Mouse (Mus musculus): ENCODE data around the gene Aldh16a1. TPM values are rescaled to one million over a fixed set of nuclear protein-coding genes. Genes with fewer than 3 reads are reported as not detected.
A peak's percentile ranks its signal among the peaks of the same experiment; 100 is the strongest.

Aldh16a1 gene
- 33.3 and 38.5 TPM in 2 replicates for polyA plus RNA-seq (2012; rRNA removed)

DNA sequence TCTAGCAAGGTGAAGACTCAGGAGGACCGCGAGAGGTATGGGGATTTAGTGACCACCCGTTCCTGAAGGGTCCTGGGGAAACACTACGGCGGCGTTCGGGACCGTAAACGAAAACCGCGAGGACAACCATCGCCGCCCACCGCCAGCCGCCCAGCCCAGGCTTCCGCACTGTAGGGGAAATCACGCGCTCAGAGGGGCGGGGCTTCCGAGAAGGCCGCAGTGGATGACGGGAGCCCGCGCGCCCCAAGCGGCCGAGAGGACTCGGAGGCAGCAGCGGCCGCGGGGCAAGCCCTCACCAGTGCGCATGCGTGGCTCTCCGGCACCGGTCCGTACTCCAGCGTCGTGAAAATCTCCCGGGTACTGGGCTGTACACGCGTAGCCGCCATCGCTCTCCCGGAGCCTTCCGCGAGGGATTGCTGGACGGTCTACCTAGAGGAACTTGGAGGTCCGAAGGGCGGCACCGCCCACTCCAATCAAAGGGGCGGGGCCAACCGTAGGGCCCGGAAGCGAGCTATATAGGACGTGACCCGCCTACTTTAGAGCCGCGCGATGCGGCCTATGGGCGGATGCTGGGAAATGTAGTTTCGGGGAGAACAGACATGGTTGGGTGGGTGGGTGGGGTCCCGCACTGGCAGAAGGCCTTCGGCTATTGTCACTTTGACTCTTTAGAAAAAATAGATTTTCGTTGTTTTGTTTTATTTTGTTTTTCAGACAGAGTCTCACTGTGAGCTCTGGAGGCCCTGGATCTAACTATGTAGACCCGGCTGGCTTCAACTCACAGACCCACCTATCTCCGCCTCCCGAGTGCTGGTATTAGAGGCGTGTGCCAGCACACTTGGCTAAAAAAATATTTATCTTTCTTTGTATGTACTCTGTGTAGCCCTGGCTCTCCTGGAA is at the start of gene Aldh16a1, which contains the start of gene Pih1d1:
TSS of gene Aldh16a1 (minus strand) at position 489 of the 897 bp plus-strand sequence.
TSS of gene Pih1d1 (plus strand) at position 208 of the 897 bp plus-strand sequence.
- no peak for DNase-seq (ENCODE audit: low read depth)

DNA sequence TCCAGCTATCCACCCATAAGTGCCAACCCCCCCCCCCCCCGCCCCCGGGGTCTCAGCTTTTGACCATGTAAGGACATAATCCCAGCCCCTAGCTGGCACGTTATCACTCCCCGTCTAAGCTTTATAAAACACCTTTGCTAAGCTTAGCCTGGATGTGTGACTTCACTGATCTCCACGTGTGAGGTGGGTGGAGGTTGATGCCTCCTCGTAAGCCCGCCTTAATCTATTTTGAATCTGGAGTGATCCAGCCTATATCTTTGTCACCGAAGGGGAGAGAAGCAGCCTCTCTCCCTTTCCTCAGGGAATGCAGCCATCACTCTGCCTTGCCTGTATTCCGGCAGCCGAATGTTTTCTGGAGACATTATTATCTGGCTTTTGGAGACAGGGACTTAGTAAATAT is 48.3 kb upstream of the Aldh16a1 start:
- DNase-seq (ENCODE audit: low read depth): no peak

DNA sequence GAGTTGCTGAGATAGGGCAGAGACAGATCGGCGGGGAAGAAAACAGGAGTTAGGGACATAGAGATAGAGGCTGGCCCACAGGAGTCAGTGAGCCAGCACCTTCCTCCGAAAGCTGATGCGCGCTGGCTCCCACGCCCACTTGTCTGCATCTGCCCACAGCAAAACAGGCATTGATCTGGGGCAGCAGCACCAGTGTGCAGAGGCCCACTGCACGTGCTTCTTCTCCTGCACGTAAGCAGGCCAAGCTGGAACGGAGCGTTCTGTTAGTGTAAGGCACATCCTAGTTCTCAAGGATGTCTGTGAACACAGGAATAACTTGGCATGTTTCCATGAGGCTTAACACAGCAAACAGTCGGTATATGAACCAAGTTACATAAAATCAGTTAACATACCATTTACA is 44.6 kb upstream of the Aldh16a1 start:
- DNase-seq (ENCODE audit: low read depth): no peak

DNA sequence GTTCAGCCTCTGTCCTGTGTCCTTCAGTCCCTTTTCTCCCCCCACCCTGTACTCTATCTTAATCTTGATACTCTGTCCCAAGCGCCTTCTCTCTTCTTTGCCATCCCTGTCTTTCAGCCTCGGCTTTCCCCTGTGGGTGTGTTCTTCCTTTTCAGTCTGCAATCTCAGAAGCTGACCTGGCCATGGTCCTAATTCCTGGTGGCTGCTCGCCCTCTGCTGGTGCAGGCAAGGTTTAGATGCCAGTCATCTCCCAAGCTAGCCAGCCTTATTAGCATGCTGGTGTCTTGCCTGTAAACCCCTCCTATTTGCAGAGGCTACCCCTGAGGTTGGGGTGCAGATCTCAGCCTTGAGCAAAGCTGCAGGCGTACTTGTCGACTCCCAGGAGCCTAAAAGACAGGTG is 44.1 kb upstream of the Aldh16a1 start:
- no peak for DNase-seq (ENCODE audit: low read depth)

DNA sequence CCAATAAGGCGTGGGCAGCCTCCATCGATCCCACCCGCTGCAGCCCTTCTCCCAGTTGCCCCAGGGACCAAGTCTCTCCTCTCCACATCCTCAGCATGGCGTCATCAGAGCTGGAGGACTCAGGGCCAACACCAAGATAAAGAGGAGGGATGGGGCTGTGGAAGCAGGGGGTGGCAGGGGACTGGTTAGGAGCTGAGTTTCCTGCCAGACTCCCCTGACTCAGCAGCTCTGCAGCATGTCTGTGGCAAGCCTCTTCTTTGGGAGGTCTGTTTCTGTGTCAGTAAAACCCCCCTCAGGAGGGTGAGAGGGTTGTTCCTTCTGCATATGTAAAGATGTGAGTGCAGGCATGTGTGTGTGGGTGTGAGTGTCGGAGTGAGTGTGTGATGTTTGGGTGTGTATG is 42.6 kb upstream of the Aldh16a1 start:
- DNase-seq (ENCODE audit: low read depth): no peak

DNA sequence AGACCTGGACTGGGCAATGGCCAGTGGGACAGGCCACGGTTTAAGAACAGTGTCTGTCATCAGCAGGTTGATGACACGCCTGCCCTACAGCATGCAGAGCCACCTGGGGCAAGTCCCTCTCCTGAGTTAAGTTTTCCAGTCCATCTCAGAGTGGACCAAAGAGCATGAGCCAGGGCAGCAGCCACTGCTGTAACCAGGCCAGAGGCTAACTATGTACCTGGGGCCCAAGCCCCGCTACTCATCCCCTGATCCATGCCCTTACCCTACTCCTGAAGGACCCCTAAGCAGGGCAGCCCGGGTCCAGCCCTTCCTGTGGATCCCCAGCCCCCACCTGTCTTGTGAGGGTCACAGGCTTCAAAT is 41.8 kb upstream of the Aldh16a1 start:
- no peak for DNase-seq (ENCODE audit: low read depth)

DNA sequence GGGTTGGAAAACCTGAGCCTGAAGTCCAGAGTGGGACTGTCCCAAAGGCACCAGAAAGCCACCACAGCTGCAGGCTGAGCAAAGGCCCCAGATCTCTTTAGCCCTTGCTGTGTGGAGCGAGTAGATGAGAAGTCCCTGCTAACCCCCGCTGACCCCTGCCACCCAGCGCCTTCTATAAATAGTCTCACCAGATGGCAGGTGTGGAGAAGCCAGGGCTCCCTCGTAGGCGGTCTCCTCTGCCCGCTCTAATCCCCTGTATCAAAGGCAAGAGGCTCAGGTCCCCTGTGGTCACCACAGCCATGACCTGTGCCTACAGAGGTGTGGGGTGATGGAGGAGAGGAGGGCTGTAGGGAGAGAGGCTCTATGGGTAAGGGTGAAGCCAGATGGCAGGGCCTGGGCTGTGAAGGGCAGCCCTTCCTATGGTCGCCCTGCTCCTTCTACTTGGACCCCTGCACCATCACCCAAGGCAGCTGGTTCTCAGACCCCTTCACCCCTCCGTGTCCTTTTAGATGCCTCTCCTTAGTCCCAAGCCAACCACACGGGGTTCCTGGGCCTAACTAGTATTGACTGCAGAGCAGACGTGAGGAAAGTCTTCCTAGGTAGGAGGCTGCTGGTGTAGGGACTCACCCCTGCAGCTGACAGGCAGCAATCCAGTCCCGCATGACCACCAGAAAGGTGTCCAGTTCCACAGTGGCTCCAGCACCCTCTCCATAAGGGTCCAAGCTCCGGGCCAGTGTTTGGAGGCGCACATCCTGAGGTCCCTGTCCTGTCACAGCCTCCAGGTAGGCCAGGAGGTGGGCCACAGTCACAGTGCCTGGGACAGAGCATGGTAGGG is 41.2 kb upstream of the Aldh16a1 start:
- no peak for DNase-seq (ENCODE audit: low read depth)

DNA sequence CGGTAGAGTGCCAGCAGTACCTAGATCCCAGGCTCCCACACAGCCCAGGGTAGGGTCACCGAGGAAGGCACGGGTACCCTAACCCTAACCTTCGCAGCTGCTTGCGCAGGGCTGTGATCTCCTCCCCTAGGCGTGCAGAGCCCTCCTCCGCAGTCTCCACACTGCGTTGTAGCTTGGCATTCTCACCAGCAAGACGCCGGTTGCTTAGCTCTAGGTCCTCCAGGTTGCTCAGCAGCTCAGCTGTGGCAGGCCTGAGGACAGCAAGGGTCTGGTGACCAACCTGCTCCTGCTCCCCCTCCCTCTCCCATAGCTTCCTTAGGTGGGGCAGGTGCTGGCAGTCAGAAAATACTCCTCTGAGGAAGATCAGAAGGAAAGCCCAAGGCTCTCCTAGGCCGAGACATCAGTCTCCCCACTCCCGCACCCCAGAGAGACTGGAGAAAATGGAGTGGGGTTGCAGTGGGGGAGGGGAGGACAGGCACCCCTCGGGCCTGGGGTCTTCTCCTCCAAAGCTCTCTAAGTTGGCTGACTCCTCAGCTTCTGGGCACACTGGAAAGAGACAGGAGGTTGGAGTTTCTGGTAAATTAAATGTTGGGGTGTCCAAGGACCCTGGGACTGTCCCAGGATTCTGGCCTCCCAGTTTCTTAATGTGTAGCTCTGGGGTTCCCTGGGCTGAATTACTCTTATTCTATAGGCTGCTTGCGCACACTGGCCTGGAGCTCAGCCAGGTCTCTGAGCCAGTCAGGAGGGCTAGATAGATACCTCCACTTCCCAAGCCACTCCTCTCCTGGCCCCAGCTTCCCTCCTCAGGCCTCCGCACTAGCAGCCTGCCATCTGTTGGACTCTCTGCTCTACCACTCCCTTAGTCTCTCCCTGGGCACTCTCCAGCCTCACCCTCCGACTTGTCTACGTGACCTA is 39.7 kb upstream of the Aldh16a1 start:
- DNase-seq (ENCODE audit: low read depth): no peak

DNA sequence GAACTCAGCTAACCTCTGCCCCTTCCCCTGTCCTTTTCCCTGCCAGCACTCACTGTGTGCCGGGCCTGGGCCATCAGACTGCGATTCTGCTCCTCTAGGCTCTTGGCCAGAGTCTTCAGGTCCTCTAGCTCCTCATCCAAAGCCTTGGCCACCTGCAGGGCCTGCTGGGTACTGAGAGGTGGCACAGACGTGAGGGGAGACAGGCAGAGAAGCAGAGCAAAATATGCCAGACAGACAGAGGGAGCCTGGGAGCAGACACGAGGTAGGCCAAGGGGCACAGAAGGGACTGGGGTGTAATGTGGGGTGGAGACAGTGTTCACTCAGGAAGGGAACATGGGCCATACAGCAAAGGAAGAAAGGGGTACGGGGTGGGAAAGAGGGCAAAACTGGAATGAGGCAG is 39.0 kb upstream of the Aldh16a1 start:
- no peak for DNase-seq (ENCODE audit: low read depth)

DNA sequence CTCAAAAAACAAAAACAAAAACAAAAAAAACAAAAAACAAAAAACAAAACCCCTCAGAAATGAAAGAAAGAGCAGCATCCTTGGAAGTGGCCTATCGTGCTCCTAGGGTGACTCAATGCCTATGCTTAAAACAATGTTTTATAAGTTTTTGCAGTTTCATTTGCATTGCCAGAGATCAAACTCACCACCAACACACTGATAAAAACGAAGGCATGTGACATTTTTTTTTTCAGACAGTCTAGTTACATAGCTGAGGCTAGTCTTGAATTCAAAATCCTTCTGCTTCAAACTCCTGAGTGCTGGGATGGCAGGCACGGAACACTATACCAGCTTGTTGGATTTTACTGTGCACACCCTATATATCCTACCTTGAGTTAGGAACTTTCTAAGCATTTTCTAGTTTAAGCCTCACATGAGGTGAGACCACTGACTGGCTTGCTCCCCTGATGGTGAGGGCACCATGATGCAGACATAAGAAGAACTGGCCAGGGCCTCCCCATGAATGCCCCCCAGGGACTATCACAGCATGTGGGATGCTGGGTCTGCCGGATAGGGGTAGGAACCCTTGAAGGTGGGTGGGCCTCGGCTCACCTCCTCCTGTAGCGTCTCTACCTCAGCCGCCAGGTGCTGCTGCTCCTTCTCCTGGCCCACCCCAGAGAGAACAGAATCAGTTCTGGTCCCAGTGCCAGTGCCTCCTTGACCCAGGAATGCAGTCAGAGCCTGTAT is 38.4 kb upstream of the Aldh16a1 start:
- DNase-seq (ENCODE audit: low read depth): no peak

DNA sequence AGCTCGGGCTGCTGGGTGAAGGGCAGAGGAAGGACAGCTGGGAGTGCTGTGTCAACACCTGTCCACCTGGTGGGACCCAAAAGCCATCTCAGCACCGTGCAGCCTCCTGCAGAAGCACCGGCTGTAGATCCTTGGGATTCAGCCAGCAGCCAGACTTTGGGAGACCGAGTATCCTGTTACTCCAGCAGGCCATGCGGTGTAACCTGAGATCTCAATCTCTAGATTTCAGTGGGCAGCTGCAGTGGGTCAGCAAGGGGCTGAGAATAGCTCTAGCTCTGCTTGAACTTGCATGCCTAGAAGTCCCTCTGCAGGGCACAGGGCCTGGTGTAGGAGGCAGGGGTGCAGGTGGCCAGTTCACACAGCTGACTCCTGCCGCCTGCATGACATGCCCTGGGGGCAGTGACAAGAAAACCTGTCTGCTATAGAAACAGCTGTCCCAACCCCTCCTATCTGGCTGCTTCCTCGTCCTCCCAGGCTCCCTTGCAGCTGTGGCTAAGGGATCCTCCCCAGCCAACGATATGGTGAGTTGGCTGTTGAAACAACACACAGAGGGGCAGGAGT is 37.5 kb upstream of the Aldh16a1 start:
- no peak for DNase-seq (ENCODE audit: low read depth)

DNA sequence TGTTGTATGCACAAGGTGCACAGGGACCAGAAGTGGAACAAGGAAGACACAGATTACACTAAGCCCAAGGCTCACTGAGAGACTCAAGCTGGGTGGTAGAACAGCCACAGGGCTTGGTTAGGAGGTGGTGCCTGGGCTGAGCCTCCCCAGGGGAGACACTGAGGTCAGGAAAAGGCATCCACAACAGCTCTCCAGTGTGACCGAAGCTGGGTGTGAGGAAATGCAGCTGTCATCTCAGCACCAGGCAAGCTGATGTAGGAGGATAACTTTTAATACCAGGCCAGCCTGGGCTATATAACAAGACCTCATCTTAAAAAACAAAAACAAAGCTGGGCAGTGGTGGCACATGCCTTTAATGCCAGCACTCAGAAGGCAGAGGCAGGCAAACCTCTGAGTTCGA is 36.8 kb upstream of the Aldh16a1 start:
- no peak for DNase-seq (ENCODE audit: low read depth)

DNA sequence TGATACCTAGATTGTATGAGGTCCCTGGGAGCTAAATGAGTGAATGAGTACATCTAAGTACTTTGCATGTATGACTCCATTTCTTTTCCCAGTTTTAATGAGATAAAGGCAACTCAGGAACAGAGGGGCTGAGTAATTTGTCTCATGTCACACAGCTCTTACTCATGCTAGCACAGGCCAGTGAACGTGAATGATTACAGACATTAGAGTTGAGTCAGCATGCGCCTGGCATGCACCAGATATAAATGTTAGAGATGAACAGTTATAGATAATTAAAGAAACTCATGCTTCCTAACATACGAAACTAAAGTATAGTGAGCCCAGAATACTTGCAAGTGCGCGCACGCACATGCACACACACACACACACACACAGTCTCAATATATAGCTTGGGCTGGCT is 35.8 kb upstream of the Aldh16a1 start:
- no peak for DNase-seq (ENCODE audit: low read depth)

DNA sequence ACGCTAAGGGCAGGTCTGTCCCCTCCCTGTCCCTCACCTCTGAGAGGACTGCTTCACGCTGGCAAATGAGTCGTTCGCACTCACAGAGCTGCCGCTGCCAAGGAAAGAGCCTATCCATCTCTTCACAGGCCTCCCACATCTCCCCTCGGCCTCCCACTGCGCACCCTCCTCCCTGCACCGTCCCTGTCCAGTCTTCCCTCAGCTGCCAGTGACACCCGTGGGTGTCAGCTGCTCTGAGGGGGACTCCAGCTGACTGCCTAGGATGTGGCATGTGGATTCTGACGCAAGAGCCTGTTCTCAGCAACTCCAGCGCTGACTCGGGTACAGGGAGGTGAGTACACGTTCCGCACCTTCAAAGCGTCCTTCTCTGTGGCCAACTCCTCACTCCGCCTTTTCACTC is 35.2 kb upstream of the Aldh16a1 start:
- no peak for DNase-seq (ENCODE audit: low read depth)

DNA sequence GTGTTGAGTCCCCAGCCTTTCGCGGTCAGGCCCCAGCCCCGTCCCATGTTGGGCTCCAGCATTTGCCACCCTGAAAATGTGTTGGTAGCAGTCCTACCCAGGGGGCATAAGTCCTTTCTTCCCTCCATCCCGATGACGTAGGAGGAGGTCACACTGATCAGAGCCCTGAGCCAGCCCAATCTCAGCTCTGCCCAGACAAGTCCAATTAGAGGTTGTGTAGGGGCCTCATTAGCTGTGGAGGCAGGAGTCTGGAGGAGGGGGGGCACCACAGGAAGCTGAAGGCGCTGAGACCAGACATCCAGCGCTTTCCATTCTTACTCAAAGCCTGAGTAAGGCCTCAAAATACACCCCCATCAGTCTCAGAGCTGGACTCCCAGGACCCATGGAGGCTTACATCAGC is 31.5 kb upstream of the Aldh16a1 start:
- DNase-seq (ENCODE audit: low read depth): no peak

DNA sequence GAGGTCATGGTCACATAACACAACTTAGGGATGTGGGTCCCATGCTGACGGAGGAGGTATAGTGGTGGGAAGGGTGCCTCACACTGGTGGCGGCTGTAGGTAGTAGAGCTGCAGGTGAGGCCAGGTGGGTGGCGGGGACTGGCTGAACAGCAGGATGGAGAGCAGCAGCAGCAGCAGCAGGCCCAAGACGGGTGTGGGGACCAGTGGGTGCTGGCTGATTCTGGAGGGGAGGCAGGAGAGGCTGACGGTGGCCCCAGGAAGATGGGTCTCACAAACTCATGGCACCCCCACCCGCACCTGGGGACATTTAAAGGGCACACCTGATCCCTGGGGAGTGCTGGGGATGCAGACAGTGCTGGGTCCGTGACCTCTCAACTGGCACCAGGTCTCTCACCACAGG is 29.3 kb upstream of the Aldh16a1 start:
- no peak for DNase-seq (ENCODE audit: low read depth)

DNA sequence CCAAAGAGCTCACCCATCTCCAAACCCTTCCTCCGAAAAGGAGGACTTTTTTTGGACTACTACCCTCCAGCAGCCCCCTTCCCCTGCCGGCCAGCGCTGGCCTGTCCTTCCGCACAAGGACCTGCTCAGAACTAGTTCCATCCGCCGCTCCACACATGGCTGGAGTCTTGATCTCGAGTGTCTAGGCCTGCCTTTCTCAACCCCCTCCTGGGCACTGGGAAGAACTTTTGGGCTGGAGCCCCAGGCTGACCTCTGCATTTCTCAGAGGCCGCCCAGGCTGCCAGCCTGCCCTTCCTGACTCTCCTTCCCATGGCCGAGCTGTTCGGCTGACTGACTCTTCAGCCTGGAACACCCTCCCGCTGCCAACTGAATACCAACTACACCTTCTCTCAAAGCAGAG is 28.2 kb upstream of the Aldh16a1 start:
- DNase-seq (ENCODE audit: low read depth): no peak

DNA sequence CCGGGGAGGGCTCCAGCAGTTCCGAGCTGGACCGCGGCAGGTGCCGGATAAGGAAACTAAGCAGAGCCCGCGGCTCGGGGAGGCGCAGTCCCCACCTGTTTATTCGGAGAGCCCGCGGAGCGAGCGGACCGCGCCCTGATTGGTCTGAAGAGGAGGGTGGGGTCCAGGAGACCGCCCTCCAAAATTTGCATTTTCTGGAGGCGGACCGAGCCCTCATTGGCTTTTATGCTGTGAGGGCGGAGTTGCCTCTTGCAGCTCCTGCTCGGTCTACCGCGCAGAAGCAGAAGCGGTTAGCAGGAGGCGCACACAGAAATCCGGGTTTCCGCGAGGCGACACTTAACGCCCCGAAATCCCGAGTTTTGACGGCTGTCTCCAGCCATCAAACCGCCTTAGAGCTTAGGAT is 27.8 kb upstream of the Aldh16a1 start:
- peak; percentile 45 for DNase-seq (ENCODE audit: low read depth)

DNA sequence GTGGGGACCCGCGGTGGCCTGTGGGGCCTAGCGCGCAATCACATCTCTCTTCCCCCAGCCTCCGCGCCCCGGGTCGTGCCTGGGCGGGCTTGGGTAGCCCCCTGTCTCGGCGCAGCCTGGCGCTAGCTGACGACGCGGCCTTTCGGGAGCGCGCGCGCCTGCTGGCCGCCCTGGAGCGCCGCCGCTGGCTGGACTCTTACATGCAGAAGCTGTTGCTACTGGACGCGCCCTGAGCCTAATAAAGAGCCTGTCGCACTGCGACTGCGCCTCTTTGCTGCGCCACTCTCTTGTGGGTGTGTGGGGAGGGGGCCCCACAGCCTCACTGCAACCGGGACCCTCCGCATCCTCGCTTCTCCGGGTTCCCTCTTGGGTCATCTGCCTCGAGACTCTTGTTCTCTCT is 27.2 kb upstream of the Aldh16a1 start:
- DNase-seq (ENCODE audit: low read depth): no peak

DNA sequence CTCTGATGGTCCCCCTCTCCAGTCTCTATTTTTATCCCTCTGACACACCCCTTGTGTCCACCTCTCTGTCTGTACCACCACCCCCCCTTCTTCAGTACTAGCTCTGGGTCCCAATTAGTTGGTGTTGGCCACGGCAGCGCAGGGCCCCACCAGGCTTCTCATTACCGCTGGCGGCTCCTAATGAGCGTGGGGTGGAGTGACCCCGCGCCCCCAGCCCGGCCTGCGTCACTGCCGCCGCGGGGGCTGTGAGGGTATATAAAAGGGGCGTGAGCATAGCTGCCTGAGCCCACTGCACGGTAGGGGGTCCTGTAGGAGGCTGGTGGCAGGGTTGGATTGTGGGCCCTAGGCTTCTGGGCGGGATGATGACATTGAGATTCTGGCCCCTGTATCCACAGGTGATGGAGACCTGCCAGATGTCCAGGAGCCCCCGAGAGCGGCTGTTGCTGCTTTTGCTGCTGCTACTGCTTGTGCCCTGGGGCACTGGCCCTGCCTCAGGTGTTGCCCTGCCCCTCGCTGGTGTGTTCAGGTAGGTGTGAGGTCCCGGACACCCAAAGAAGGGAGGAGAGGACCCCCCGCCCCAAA is 26.6 kb upstream of the Aldh16a1 start, which contains the start of gene Pth2:
TSS of gene Pth2 (plus strand) at position 100 of the 582 bp plus-strand sequence.
- DNase-seq (ENCODE audit: low read depth): no peak
